Mouse (Mus musculus): ENCODE data around the gene Sept11. TPM values are rescaled to one million over a fixed set of nuclear protein-coding genes. Genes with fewer than 3 reads are reported as not detected.

Gene Sept11
- polyA plus RNA-seq, 1 experiment, result 428 TPM

DNA sequence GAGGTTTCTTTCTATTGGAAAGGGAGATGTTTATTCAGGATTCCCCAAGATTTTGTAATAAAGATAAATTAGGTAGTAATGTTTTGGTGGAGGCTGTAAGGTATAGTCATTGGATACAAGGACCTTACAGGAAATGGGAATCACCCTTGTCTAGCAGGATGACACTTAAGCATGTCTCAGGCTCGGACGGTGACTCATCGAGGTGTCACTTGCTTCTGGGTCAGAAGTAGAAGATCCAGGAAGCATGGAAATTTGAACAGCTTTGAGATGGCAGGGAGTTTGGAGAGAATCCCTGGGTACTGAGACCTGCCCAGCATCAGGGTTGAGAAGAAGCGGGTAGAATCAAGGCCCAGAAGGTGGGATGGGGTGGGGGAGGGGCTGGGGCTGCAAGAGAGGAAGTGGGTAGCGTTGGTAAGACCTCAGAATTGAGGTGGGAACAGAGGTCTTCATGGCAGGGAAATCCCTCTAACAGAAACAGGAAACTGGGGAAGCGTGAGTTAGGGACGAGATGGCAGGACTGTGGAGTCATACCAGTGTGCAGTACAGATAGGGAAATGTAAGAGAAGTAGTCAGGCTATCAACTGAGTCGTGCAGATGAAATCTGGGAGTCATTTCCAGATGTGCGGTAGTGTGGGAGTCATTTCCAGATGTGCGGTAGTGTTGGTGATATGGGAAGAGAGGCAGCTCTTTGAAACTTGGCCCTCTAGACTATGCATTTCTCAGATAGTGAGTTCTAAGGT is 42.3 kb downstream of the Sept11 start:
- no peak for TF ChIP-seq CTCF (IDR thresholded peaks at IDR 0.05; ENCODE audit: borderline replicate concordance, insufficient read depth, low read length)
- no peak for TF ChIP-seq POLR2A (IDR thresholded peaks at IDR 0.05; ENCODE audit: low read depth, low read length)
- H3K4me3 ChIP-seq (ENCODE audit: insufficient read depth, low read length), result no peak overlapping the region
- peaks cover 34% of the 10 kb centered on the region for H3K4me1 ChIP-seq (ENCODE audit: control insufficient read depth, insufficient read depth, low read length)
- peak overlapping the region; percentile 27; the same call in 1 of the 2 replicates for H3K27ac ChIP-seq (ENCODE audit: insufficient read depth, low read length)

DNA sequence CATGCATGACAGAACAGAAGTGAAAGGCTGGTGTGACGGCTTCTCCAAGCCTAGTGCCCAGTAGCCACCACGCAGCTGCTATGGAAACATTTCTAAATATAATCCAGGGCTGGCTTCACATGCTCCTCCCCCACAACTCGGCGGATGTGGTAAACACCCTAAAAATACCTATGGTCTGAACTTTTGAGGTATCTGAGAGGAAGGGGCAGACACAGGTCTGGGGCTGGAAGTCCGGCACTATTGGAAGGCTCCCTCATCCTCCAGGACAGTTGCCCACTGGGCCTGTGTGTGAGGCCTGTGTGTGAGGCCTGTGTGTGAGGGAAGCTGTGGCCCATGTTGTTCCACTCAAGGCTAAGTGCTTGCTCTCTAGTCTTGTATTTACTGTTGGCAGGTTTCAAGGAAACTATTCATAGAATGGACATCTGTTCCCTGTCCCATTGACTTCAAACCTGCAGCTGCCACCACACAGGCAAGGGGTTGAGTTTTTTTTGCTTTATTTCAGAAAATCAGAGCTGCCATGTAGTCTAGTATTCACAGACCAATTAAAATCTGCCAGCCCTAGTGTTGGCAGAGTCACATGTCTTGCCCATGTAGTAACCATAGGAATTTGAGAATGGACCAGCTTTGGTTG is 43.8 kb downstream of the Sept11 start:
- H3K4me1 ChIP-seq (ENCODE audit: control insufficient read depth, insufficient read depth, low read length), result peaks cover 27% of the 10 kb centered on the region
- no peak overlapping the region for H3K4me3 ChIP-seq (ENCODE audit: insufficient read depth, low read length)
- TF ChIP-seq CTCF (IDR thresholded peaks at IDR 0.05; ENCODE audit: borderline replicate concordance, insufficient read depth, low read length), result no peak
- no peak for TF ChIP-seq POLR2A (IDR thresholded peaks at IDR 0.05; ENCODE audit: low read depth, low read length)
- H3K27ac ChIP-seq (ENCODE audit: insufficient read depth, low read length), result peak overlapping the region; percentile 59

DNA sequence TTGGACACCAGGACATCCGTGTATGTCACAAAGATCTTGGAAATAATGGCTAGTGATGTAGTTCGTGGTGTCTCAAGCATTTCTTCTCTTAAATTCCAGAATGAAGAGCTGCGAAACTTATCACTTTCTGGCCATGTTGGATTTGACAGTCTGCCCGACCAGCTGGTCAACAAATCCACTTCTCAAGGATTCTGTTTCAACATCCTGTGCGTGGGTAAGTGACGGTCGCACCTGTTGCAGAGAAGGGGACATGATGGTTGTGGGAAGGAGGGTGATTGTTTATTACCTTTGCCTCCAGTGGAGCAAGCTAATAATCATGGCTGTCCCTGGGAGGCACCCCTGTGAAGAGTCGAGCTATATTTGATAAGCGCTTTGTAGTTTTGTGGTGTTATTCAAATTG is 46.1 kb downstream of the Sept11 start:
- Histone ChIP-seq H3K4me3 (ENCODE audit: insufficient read depth, low read length) (no peak overlapping the region), H3K27ac (ENCODE audit: insufficient read depth, low read length) (no peak overlapping the region), H3K4me1 (ENCODE audit: control insufficient read depth, insufficient read depth, low read length) (peaks cover 10% of the 10 kb centered on the region)
- no peak for TF ChIP-seq CTCF (IDR thresholded peaks at IDR 0.05; ENCODE audit: borderline replicate concordance, insufficient read depth, low read length)
- no peak for TF ChIP-seq POLR2A (IDR thresholded peaks at IDR 0.05; ENCODE audit: low read depth, low read length)

DNA sequence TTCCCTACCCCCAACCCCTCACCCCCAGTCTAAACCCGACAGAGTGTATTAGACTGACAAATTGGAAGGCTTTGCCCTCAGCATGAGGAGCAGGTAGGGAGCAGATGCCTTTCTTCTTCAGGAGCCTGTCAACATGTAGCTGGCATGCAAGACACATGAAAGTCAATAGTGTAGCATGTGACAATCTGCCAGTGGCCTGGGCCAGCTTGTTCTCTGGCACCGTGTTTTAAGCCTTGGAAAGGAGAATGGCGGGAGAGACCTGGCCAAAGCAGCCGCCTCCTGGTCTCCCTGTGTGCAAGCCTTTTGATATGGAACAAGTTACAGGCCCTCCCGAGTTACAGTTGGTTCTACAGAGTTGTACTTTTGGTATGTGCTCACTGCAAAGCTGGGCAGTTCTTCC is 47.5 kb downstream of the Sept11 start:
- H3K4me1 ChIP-seq (ENCODE audit: control insufficient read depth, insufficient read depth, low read length), result peaks cover 8% of the 10 kb centered on the region
- TF ChIP-seq POLR2A (IDR thresholded peaks at IDR 0.05; ENCODE audit: low read depth, low read length) (no peak), CTCF (IDR thresholded peaks at IDR 0.05; ENCODE audit: borderline replicate concordance, insufficient read depth, low read length) (no peak)
- no peak overlapping the region for H3K4me3 ChIP-seq (ENCODE audit: insufficient read depth, low read length)

DNA sequence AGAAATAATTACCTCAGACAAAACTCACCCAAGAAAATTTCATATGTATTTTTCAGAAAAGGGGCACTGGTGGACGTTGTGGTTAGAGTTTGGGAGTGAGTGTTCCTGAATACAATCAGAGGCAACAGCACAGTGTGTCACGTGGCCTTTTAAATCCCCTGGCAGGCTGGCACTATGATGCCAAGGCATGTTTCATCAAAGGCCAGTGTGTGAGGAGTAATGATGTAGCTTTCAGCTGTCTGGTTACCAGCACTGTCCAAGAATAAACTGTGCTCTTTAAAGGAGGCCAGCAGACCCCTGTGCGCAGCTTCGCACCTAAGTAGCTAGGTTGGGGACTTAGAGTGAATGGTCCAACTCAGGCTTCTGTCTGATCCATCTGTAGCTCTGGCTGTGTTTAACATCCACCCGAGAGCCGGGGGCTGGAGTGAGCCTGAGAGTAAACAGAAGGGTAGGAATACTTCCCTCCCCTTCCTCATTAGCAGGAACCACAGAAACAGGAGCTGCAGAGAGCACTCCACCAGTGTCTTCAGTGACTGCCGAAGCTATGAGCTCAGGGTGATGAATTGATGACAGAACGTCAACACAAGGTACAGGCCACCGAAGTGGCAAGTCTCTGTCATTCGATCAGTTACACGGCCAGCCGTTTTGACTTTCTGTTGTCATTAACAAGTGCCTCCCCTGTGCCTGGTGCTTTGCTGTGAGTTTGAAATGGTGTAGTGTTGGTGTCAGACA is 50.3 kb downstream of the Sept11 start:
- no peak for TF ChIP-seq POLR2A (IDR thresholded peaks at IDR 0.05; ENCODE audit: low read depth, low read length)
- TF ChIP-seq CTCF (IDR thresholded peaks at IDR 0.05; ENCODE audit: borderline replicate concordance, insufficient read depth, low read length), result no peak
- no peak overlapping the region; the same call in 1 of the 2 replicates for H3K27ac ChIP-seq (ENCODE audit: insufficient read depth, low read length)
- peaks cover 5% of the 10 kb centered on the region for H3K4me1 ChIP-seq (ENCODE audit: control insufficient read depth, insufficient read depth, low read length)
- H3K4me3 ChIP-seq (ENCODE audit: insufficient read depth, low read length), result no peak overlapping the region

More for the DNA sequence above, 47.5 kb downstream of the Sept11 start:
- H3K27ac ChIP-seq (ENCODE audit: insufficient read depth, low read length), result no peak overlapping the region

DNA sequence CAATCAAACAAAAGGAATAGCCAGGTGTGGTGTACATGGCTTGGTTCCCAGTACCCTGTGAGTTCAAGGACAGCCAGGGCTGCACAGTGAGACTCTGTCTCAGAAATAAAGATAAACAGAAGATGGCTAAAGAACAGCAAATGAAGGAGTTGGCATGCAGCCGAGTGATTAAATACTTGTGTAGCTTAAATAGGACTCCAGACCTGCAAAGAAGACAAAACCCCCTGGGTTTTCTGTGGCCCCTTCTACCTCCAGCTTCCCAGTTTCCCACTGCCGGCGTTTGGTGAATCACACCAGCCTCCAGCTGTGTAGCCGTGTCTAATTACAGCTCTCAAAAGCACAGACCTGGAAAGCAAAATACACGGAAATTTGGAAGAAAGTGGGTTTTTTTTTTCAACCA is 51.6 kb downstream of the Sept11 start:
- H3K4me1 ChIP-seq (ENCODE audit: control insufficient read depth, insufficient read depth, low read length), result peaks cover 5% of the 10 kb centered on the region

DNA sequence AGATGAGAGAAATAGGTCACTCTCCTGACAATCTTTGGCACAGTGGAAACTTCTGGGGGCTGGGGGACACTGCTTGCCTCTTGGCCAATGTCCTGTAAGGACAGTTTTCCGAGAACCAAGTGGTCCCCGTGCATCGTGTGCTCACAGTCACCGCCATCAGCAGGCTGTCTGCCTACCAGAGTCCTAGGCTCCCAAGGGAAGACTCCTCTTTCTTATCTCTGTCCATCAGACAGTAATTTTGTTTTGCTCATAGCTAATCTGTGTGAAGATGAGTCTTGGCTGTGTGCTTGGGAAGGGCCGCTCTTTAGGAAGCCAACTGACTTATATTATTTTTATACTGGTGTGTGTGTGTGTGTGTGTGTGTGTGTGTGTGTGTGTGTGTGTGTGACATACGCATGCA is 52.3 kb downstream of the Sept11 start:
- Histone ChIP-seq H3K4me1 (ENCODE audit: control insufficient read depth, insufficient read depth, low read length) (peaks cover 10% of the 10 kb centered on the region), H3K4me3 (ENCODE audit: insufficient read depth, low read length) (no peak overlapping the region), H3K27ac (ENCODE audit: insufficient read depth, low read length) (peak overlapping the region; percentile 3; the same call in 1 of the 2 replicates)
- TF ChIP-seq CTCF (IDR thresholded peaks at IDR 0.05; ENCODE audit: borderline replicate concordance, insufficient read depth, low read length) (no peak), POLR2A (IDR thresholded peaks at IDR 0.05; ENCODE audit: low read depth, low read length) (no peak)

More for the DNA sequence above, 51.6 kb downstream of the Sept11 start:
- TF ChIP-seq POLR2A (IDR thresholded peaks at IDR 0.05; ENCODE audit: low read depth, low read length) (no peak), CTCF (IDR thresholded peaks at IDR 0.05; ENCODE audit: borderline replicate concordance, insufficient read depth, low read length) (no peak)
- Histone ChIP-seq H3K27ac (ENCODE audit: insufficient read depth, low read length) (peak overlapping the region; percentile 6), H3K4me3 (ENCODE audit: insufficient read depth, low read length) (no peak overlapping the region)

DNA sequence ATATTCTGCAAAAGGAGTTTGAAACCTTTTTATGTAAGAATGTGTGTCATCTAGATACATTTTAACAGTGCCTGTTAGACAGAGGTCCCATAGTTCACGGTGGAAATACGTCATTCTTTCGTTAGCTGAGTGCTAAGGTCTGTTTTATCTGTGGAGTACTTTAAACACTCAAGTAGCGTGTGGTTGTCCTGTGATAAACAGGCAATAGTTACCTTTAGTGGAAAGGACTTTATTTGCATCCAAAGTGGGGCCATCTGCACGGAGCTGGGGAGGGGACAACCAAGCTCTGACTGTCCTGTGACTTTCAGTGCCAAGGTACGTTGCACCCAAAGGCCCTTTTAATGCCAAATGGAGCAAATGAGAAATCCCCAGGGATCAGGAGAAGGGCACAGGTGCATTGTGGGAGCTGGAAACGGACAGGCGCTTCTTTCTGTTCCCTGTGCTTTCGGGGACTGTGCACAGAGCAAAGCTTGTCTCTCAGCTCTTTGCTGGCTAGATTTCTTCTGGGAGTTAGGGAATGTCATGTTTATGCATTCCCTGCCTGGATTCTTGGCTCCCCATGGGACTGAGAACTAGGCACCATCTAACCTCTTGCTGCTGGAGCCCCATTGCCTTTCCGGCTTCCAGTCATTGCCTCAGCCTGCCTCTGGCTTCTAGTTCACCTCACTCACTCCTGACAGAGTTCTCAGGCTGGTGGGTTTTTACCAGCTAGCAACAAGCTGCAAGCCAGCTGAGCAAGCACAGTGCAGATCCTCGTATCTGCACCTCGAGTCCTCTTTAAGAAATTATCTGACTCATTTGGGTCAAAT is 56.9 kb downstream of the Sept11 start:
- H3K4me3 ChIP-seq (ENCODE audit: insufficient read depth, low read length), result no peak overlapping the region

DNA sequence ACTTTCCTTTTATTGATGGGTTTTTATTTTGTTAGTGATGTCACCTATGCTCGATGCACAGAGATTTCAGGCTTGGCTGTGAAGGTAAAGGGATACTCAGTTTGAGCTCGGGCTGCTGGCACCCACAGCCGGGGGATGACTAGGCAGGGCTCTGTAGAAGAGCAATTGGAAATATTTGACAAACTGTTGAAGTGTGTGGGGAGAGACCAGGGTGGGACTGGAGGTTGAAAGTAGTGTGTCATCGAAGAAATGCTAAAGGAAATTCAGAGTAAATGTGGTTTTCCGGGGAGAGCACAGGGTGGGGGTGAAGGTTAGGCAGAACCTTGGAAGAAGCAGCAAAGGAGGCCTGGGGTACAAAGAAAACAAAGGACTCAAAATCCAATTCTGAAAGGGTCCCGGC is 58.7 kb downstream of the Sept11 start:
- H3K4me3 ChIP-seq (ENCODE audit: insufficient read depth, low read length), result no peak overlapping the region
- H3K4me1 ChIP-seq (ENCODE audit: control insufficient read depth, insufficient read depth, low read length), result peaks cover 19% of the 10 kb centered on the region
- H3K27ac ChIP-seq (ENCODE audit: insufficient read depth, low read length), result peak overlapping the region; percentile 55
- TF ChIP-seq POLR2A (IDR thresholded peaks at IDR 0.05; ENCODE audit: low read depth, low read length) (no peak), CTCF (IDR thresholded peaks at IDR 0.05; ENCODE audit: borderline replicate concordance, insufficient read depth, low read length) (no peak)

More for the DNA sequence above, 56.9 kb downstream of the Sept11 start:
- TF ChIP-seq POLR2A (IDR thresholded peaks at IDR 0.05; ENCODE audit: low read depth, low read length) (no peak), CTCF (IDR thresholded peaks at IDR 0.05; ENCODE audit: borderline replicate concordance, insufficient read depth, low read length) (no peak)
- Histone ChIP-seq H3K4me1 (ENCODE audit: control insufficient read depth, insufficient read depth, low read length) (peaks cover 21% of the 10 kb centered on the region), H3K27ac (ENCODE audit: insufficient read depth, low read length) (peak overlapping the region; percentile 34)

Measured in embryonic fibroblast, embryonic 13.5 days (primary cell).